Mouse (Mus musculus) gastrocnemius, adult 8-10 months (tissue): Measurements from ENCODE around the gene Cfap126. TPM values are rescaled to one million over a fixed set of nuclear protein-coding genes. Genes with fewer than 3 reads are reported as not detected.

ENCODE experiments used
- microRNA-seq: library from miRNA; unstranded; fragments of <30 nt; microRNA quantifications from one replicate; pipeline ENCODE4 v1.2.0, GENCODE M21; 2022
- total RNA-seq, 4 experiments: library from RNA; stranded (reverse); gene quantifications; 2 replicates each; pipeline ENCODE4 v1.2.4; 2022

Gene Cfap126
- total RNA-seq, 4 experiments from 2014 or later = 0.56 to 1.3 (median 1.2) TPM

Small RNAs within 50 kb of the gene (microRNA-seq; reads per million reads assigned to microRNA genes)
- gene Gm27552 (not detected), gene Gm27844 (not detected), gene Mir6546 (not detected)

Other genes with a start within 250 kb of the Cfap126 start
- 10 to 100 TPM; 16.5 to 20.3 (median 18.0) TPM for gene Atf6, start 246.1 kb upstream of the Cfap126 start, total RNA-seq
- under 1 TPM in 2 of 4 experiments, not detected in 2; 0.41 to 0.61 TPM for gene Gm26620, start 228.9 kb upstream of the Cfap126 start, total RNA-seq
- 1 to 10 TPM; 6.4 to 7.9 (median 6.8) TPM for gene Dusp12, start 228.4 kb upstream of the Cfap126 start, total RNA-seq
- not detected for gene Fcrlb, start 201.0 kb upstream of the Cfap126 start, total RNA-seq
- not detected for gene Fcrla, start 186.3 kb upstream of the Cfap126 start, total RNA-seq
- gene Fcgr2b, start 137.4 kb upstream of the Cfap126 start, total RNA-seq = 1 to 10 TPM in 3 of 4 experiments, under 1 TPM in 1; 0.94 to 2.2 (median 1.4) TPM
- not detected for gene Fcgr4, start 95.0 kb upstream of the Cfap126 start, total RNA-seq
- gene Fcgr3, start 49.0 kb upstream of the Cfap126 start, total RNA-seq = 1 to 10 TPM in 3 of 4 experiments, under 1 TPM in 1; 0.73 to 1.8 (median 1.4) TPM
- gene Sdhc, start 36.7 kb downstream of the Cfap126 start, total RNA-seq = 100 to 1,000 TPM; 597 to 760 (median 703) TPM
- gene Mpz, start 36.8 kb downstream of the Cfap126 start, total RNA-seq = 10 to 100 TPM in 3 of 4 experiments, 1 to 10 TPM in 1; 5.2 to 26.1 (median 16.9) TPM
- 10 to 100 TPM; 40.2 to 94.7 (median 71.0) TPM for gene Pcp4l1, start 82.3 kb downstream of the Cfap126 start, total RNA-seq
- under 1 TPM in 1 of 4 experiments, not detected in 3; 0.21 TPM for gene Nr1i3, start 100.1 kb downstream of the Cfap126 start, total RNA-seq
- gene Tomm40l, start 108.6 kb downstream of the Cfap126 start, total RNA-seq = 10 to 100 TPM; 46.4 to 50.9 (median 50.4) TPM
- 1 to 10 TPM in 2 of 4 experiments, not detected in 2; 1.5 to 6.1 TPM for gene Apoa2, start 111.1 kb downstream of the Cfap126 start, total RNA-seq
- 1 to 10 TPM in 3 of 4 experiments, under 1 TPM in 1; 0.85 to 3.1 (median 2.3) TPM for gene Fcer1g, start 120.4 kb downstream of the Cfap126 start, total RNA-seq
- gene Adamts4, start 136.5 kb downstream of the Cfap126 start, total RNA-seq = under 1 TPM in 2 of 4 experiments, not detected in 2; 0.09 to 0.36 TPM
- gene Ndufs2, start 137.5 kb downstream of the Cfap126 start, total RNA-seq = 100 to 1,000 TPM; 830 to 997 (median 868) TPM
- 10 to 100 TPM in 2 of 4 experiments, 1 to 10 TPM in 2; 8.7 to 14.1 (median 10.9) TPM for gene B4galt3, start 156.4 kb downstream of the Cfap126 start, total RNA-seq
- 10 to 100 TPM in 2 of 4 experiments, 1 to 10 TPM in 2; 7.3 to 10.7 (median 9.0) TPM for gene Ppox, start 167.3 kb downstream of the Cfap126 start, total RNA-seq
- gene Usp21, start 174.1 kb downstream of the Cfap126 start, total RNA-seq = 10 to 100 TPM; 15.3 to 19.3 (median 16.2) TPM
- 100 to 1,000 TPM; 102 to 110 (median 106) TPM for gene Ufc1, start 181.1 kb downstream of the Cfap126 start, total RNA-seq
- gene Dedd, start 215.2 kb downstream of the Cfap126 start, total RNA-seq = 10 to 100 TPM; 31.9 to 39.7 (median 37.3) TPM
- 10 to 100 TPM; 25.6 to 30.3 (median 29.0) TPM for gene Nit1, start 231.7 kb downstream of the Cfap126 start, total RNA-seq
- 100 to 1,000 TPM in 2 of 4 experiments, 10 to 100 TPM in 2; 46.7 to 104 (median 77.5) TPM for gene Pfdn2, start 231.8 kb downstream of the Cfap126 start, total RNA-seq
- not detected for gene Klhdc9, start 246.9 kb downstream of the Cfap126 start, total RNA-seq